Mouse (Mus musculus) liver, postnatal 0 days (tissue): Measurements from ENCODE around the gene Pde8a.

Experiments
- CTCF ChIP-seq: sonication (generic); IDR thresholded peaks from 2 replicates; pipeline ENCODE4 v1.5.1; 2016; ENCODE audit warnings: antibody characterized with exemption, low read depth
- EP300 ChIP-seq: IDR thresholded peaks from 2 replicates; pipeline ENCODE4 v1.6.1; 2016; ENCODE audit warnings: antibody characterized with exemption, low read depth, mild to moderate bottlenecking

DNA sequence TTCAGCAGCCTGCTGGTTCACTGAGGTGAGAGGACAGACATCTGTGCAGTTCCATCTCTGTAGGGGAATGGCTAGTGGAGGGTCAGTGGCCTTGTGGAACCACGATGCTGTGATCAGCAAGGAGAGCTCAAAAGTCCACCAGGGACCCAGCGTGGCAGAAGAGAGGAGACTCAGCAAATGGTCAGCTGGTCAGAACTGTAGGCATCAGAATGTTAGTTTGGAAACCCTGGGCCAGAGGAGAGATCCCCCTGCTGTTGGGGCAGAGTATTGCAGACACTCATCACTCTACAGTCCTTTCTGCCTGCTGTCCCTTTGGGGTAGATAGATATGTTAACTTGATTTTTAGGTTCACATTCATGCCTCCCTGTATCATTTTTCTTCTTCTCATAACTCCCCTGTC lies 90.3 kb downstream of the Pde8a start:
- TF ChIP-seq CTCF (peak; percentile 70), EP300 (no peak)
